Mouse (Mus musculus) cerebellum, postnatal 4 days (tissue): ENCODE measurements at regions not wholly inside any gene's neighbourhood (a gene's known extent, or its start where the extent isn't known, plus 50 kb on each side); places are given as distances from the start of the nearest gene placed in this dataset.
A peak's percentile ranks its signal among the peaks of the same experiment; 100 is the strongest.

Source experiments
- DNase-seq, 2 experiments: peaks; one replicate each; pipeline ENCODE4 v3.0.0; 2022; ENCODE audit warnings: low spot score in 2 of 2, mixed read lengths in 1 of 2

DNA sequence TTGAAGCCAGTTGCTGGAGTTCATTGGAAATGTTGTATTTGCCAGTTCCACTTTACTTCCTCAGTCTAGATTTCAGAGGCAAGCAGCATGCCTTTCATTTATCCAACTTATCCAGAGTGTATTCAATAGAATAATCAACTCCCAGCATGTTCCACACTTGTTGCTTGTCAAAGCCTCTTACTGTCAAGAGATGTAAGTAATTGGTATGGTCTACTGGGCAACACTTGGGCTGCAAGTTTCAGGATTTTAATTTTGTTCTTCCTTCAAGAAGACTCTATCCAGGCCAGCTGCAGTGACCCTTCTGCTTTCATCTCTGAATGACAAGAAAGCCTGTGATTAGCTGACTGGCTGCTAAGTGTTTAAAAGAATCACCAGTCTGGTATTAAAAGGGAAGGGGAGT is 3131.6 kb upstream of the Lrrc6 start:
- DNase-seq, result no peak

DNA sequence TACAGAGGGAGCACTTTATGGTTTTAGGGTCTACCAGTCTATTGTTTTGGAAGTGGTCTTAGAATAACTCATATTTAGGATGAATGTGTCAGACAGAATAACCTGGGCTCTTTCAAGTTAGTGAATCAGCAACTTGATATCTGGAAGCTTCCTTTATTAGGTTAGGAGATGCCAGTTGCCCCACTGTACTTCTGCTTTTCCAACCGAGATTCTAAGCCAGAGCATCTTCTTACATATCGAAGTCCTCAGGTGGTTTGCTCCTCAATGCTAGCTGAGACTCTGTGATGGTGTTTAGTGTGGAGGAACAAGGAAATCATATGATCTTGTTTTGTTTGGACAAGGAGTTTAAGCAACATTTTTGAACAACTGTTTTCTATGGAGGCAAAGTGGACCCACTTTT is 3117.3 kb upstream of the Lrrc6 start:
- DNase-seq, result no peak

DNA sequence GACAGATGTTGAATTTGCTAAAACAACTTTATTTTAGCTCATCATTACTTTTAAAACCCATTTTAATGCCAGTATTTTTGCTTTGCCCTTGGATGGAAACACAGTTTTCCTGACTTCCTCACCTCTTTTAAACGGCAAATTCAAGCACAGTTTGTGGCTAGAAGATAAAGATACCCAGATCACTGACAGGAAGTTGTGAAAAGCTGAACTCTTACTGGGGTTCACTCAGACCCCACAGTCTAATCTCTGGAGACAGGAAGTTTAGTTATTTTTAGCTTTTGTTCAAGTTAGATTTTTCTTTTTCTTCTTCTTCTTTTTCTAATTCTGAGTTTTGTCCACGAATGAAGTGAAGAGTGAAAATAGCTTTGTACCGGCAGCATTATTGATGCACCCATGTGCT is 3113.3 kb upstream of the Lrrc6 start:
- DNase-seq, result no peak

DNA sequence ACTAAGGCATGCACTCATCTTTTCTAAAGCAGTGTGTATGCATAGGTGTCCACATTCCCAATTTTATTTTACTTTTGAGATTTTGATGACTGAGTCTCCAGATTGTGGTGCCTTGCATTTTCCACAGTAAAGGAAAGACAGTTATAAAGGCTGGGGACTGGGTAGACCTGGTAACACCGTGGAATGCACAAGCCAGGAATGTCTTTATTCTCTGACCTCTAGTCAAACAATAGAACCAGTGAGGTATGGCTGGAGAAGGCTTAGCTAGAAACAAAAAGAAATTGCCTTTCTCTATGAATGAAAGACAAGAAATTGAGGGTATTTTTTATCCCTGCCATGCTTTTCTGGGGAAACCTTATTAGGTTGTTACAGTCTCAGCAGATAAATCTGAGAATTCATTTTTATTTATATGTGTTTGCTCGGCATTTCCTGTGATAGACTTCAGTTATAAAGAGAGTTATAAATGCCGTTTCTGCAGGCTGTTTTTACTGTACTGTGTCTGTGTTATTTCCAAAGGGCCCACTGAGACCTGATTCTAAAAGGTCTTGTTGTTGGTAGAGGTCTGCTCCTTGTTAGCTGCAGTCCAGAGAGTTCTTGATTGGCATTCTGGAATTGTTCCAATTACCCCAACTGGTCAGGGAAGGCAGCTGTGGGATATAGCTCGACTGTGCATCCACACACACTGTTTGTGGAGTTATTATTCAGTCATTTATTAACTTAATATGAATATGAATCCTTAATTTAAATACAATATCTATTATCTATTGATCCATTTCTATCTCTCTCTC is 3090.7 kb upstream of the Lrrc6 start:
- no peak for DNase-seq

DNA sequence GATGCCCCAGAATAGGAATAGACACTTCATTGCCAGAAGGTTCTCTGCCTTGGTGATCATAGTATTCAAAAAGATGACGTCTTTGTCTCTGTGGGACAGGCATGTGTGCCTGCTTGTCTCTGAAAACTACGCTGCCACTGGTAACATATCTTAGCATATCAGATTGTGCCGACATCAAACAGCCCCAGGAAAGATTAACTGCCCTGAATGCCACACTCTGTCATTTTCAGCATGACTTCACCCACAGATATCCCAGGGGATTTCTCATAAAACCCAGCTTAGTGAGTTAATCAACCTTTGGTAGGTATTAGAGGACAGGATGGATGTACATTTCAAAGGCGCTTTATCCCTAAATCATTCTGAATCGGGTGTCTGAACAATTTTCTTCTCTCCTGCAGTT is 3087.4 kb upstream of the Lrrc6 start:
- DNase-seq, result no peak

DNA sequence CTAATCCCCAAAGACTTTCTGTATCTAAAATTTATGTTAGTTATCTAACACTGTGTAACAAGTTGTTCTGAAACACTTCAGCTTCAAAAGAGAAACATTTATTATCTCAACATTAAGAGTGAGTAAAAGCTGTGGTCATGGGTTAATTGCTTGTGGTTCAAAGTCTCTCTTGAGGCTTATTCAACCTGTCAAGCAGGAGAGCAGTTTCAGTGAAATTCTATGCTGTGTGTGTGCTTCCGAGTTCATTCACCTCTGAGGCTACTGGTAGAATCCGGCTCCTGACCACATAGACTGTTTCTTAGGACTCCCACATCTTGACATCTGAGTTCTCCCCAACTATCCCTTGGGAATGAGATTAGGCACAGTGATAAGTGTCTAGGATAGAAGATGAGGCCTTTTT is 3076.0 kb upstream of the Lrrc6 start:
- no peak for DNase-seq

DNA sequence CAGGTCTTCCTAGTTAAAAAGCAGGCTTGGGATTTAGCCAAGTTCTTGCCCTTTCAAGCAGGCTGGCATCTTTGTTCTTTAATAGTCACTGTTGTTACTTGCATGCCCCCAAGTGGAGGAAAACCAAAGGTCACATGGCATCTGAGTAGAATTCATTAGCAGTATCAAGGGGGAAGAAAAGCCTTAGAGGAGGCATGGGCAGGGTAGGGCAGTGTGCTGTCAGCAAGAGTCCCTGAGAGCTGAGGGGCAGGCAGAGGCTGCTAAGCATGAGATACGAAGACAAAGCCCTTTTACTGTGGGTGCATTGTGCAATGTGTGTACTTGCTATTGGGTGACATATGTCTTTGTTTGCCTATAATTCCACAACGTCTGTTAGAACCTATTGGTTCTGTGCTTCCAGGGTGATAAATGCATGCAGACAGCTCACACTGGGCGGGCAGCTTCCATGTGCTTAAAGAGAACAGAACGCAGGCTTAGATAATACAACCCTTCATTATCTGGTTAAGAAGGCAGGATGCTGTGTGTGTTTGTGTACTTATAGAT is 3075.0 kb upstream of the Lrrc6 start:
- DNase-seq, result peak in 1 of 2 experiments; percentile 37

DNA sequence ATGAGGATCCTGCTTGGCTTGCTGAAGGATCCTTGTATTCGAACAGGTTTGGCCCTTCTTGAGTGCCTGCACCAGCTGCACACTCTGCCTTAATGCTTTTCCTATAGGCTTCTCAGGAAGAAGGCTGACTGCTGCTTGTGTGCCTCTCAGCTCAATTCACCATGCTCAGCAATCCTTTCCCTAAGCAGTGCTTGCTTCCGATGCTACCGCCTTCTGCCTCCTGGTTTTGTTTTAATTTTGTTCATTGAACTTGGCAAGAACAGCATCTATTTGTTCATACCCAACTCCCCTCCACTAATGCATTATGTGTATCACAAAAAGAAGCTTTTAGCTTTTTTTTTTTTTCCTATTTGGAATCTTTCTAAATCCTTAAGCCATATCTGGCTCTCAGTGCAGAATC is 3053.5 kb upstream of the Lrrc6 start:
- DNase-seq, result no peak

DNA sequence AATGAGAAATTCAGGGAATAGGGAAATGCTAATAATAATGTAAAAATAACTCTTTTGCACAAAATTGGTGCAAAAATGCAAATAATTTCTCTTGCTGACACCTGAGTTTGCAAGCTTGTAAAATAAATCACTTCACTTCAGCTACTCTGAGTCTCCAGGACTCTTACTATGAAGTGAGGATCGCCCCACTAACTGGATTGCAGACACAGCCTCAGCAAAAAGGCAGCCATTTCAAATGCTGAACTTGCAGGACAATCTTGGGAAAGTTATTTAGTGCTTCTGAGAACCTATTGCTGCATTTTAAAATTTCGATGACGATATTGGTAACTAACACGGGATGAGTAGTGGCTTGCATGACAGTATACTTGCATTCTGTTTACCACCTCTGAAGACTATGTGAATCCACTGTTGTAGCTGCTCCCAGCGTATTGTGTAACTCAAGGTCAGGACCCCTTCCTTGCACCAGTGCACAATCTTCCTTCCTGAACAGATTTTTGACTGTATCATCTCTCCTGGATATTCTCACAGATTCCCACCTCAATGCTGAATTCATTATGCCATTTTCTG is 3051.4 kb upstream of the Lrrc6 start:
- no peak for DNase-seq

DNA sequence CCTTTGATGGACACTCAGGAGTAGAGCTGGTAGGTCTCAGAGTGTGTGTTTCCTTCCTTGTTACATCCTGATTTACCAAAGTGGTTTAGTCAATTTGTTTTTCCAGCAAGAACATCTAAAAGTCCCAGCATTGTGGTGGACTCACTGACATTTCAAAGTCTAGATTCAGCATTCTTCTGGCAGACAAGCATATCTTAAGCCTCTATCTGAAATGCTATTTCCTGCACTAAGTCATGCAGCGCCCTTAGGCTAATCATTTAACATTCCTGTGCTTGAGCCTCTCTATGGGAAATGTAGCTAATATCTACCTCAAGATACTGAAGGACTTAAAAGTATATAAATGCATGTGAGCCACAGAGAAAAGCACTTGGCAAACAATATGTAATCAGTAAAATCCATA is 3050.3 kb upstream of the Lrrc6 start:
- DNase-seq, result no peak

DNA sequence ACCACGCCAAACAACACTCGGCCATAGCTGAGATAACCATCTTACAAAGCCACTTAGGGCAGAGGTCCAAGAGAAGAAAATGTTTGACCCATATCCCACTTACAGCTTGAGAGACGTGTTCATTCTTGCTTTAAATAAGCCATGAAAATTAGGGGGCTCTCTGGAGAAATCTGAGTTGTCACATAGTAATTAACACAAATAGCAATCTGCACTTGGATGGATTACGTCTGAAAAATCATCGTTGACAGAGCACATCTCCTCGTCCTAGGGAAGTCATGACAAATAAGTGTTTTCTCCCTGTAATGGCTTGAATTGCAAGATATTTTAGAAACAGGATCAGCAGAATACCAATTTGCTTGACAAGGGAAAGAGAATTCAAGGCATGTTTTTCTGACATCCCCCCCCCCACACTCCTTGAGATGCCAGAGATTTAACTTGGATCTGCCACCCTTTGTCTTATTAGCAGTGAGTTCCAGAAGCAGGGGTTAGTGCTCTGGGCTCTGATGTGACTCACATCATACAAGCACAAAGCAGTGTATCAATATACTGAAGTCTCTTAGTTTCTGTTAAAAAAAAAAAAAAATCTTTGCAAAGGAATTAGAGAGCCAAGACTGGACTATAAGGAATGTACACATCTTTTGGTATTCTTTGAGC is 3025.9 kb upstream of the Lrrc6 start:
- no peak for DNase-seq

DNA sequence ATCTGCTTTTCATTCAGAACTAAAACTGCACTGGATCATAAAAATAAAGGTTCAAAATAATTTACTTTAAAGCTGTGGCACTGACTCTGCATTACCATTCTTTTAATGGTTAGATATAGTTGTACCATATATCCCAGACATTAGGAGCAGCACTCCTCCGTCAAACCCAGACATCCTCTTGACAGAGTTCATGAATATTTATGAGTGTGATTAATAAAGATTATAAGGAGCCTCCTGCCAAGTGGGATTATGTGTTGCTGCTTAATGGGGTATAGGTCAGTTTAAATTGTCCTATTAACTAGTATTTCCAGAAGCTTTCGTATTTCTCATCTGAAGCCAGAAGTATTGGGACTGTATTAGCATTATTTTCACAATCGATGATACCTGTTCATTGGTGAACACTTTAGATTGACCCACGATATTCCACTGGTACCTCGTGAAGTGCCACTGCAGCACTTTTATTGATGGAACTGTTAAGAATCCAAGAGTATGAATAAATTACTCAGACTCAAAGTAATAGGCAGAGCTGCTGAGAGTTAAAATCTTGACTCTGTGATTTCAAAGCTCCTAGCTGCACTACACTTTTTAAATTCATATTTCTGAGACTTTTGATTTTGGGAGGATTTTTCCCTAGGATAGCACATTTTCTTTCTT is 2983.8 kb upstream of the Lrrc6 start:
- DNase-seq, result no peak

DNA sequence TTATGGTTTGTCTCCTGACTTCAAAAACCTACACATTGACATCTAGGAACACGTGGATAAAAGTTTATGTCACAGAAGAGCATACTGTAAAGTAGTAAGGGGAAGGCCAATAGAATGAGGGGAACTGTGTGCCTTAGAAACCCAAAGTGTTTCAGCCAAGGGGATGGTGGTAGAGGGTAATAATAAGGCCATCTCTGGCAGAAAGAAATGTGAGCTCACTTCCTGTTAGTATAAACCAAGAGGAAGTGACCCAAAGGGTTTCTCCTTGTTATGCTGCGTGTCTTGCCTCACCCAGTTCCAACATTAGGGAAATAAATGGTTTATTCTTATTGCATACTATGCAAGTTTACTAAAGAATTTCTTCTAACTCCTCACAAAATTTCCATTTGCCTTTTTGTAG is 2982.4 kb upstream of the Lrrc6 start:
- DNase-seq, result no peak

DNA sequence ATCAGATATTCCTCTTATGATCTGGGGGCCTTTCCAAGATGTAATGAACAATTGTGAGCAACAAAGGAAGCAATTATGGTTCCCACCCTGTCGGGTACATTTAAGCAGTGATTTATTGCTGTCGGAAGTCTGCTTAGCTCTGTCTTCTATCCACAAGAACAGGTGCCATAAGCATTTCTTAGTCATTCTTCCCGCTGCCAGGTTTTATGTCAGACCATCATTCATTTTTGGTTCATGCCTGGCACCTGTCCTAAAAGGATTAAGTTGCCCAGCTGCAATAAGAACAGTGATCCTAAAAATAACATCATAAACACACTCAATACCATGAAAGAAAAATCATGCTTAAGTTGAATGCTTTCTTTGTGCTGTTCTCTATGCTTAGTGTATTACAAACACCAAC is 2980.4 kb upstream of the Lrrc6 start:
- DNase-seq, result no peak

DNA sequence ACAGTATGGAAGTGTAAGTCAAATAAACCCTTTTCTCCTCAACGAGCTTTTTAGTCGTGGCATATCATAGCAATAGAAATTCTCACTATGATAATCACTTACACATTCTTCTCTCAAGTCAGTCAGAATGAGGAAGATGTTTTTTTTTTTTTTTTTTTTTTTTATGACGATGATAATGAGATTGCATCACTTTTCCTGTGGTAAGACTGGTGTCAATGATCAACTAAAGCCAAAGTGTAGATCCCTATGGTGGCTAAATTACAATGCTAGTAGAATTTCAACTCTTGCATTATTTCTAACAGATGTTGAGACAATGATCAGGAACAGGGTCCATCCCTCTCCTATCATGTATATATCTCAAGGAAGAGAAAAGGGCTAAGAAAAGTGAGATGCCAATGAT is 2976.3 kb upstream of the Lrrc6 start:
- DNase-seq, result no peak

DNA sequence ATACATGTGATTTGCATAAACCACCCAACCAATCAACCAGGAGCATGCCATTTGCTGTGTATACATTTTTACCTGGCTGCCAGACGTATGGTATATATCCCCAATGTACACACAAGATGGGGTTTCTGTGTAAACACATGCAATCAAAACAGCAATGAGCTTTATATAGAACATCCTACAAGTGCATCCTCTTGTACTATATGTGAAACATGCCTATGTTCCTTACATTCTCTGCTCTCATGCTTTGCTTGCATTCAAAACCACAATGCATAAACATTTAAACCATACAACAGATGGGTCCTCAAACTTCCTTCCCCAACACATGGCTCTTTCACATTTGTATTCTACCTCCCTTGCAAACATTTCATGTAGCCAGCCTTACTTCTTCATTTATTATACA is 2968.9 kb upstream of the Lrrc6 start:
- DNase-seq, result no peak

DNA sequence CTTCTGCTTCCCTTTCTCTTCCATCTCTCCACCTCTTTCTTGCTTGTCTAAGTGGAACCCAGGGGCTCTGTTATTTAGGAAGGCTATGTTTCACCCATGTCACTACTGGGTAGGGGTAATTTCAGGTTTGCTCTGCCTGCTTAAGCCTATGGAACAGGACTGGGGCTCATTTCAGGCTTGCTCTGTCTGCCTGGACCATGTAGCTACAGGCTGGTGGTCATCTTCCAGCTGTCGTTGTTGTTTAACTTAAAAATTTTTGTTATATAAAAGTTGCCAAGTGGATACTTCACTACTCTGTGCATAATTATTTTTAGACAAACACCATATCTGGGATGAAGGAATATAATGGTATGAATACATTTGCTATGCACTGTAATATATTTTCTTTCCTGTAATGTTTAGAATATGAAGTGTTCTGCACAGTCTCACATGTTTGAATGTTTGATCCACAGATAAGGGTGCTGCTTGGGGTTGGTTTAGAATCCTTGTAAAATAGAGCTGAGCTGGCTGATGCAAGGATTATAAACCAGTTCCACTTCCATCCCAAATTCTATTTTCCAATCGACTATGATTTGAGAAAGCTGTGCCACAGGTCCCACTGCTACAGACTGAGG is 2960.0 kb upstream of the Lrrc6 start:
- DNase-seq, result no peak

DNA sequence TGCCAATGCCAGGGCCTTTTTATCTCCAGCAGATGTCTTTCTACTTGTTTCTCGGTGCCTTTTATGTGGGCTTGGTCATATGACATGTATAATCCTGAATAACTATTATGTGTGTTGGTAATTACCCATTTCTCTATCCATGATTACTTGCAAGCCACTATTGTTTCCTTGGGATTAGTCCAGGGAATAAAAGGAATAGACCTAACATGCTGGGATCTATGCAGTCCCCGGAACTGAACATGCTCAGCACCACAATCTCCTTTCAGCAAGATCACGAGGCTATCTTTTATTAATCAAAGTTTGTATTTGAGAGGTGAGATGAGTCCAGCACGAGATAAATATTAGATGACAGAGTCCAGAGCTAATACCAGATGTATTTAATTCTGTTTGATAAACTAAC is 2956.8 kb upstream of the Lrrc6 start:
- DNase-seq, result no peak

DNA sequence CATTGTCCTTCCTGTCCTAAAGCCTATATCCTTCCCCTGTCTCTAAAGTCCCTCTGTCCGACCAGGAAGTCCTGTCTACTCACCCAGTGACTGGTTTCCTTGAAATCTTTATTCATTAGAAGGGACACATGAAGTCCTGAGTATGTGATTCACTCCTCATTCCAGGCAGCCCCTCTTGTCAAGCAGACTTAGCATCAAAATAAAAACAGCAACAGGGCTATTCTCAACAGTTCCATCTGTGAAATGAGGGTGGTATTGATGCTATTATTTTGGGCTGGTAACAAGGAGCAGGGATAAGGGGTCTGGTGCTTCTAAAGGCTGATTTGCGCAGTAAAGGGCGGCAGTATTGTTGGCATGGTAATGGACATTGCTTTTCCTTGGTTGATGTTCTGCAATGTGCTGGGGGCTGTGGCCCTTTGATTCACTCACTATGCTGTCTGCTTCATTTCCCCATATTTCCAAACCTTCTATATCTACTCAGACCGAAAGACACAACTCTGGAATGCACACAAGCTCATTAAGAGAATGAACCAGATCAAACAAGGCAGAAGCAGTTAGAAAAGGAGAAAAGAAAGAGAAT is 2955.6 kb upstream of the Lrrc6 start:
- no peak for DNase-seq

DNA sequence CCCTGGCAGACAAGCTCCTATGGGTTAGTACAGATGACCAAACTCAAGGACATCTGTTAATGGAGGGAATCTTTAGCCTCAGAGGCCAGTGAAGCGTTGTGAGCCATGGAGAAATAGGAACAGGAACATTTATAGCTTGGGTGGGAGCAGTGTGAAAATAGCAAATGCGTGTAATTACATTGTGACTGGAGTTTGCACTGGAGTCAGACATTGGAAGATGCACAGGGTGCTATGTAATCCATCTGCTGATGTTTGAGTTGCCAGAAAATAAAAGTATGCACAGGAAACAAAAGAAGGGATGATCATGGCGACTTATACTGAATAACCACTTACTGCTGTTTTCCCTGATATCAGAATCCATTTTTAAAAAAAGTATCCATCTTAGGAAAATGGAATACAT is 2940.3 kb upstream of the Lrrc6 start:
- DNase-seq, result no peak

DNA sequence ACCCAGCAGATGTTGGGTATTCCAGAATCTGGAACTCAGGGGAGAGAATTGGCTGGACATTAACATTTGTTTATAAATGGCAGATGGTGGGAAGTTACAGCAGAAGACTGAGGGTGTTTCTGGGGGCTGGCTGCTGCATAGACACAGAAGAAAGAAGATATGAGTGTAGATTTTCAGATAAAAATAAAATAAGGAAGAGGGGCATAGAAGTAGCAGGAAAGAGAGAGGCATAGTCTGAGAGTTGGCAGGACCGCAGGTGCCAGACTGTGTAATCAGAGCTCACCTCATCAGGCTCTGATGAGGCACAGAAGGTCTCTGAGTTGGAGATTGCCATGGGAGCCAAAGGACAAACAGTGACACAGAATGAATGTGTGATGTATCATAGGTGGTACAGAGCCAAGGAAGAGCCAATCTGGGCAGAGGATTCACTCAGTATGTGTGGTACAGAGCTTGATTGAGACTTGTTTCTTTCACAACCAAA is 2912.9 kb upstream of the Lrrc6 start:
- DNase-seq, result no peak

DNA sequence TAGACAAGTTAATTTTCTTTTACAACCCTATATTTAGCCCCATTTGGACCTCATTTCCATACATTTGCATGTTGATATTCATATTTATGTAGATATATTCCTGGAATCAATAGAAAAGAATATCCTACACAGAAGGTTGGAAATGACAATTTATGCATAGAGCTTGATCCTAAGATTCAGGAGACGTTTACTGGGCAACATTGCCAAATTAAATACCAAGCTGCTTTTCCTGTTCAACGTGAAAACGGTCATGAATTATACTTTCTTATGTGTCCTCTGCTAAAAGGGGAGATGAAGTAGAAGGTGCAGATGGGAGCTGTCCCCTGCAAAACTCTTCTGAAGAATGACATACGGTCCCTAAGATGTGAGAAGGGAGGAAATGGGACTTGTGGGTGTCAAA is 2888.9 kb upstream of the Lrrc6 start:
- DNase-seq, result no peak
